Mouse (Mus musculus) lung, postnatal 36 days (tissue): ENCODE data around the gene Rin2.

Experiments used
- DNase-seq: peaks from one replicate; pipeline ENCODE4 v3.0.0; 2022; ENCODE audit warnings: mixed read lengths

Rin2 gene

GRCm38 (mm10) chr2:145793702-145794101 is 118.7 kb downstream of the Rin2 start:
- peak; percentile 32 for DNase-seq

GRCm38 (mm10) chr2:145794318-145794954 is 119.4 kb downstream of the Rin2 start:
- DNase-seq = peak; percentile 89

GRCm38 (mm10) chr2:145797851-145798250 is 122.8 kb downstream of the Rin2 start:
- peak; percentile 85 for DNase-seq

GRCm38 (mm10) chr2:145798954-145799353 is 123.9 kb downstream of the Rin2 start:
- DNase-seq = peak; percentile 83

GRCm38 (mm10) chr2:145801322-145802052 is 126.5 kb downstream of the Rin2 start:
- DNase-seq = peak; percentile 80

GRCm38 (mm10) chr2:145802626-145803025 is 127.6 kb downstream of the Rin2 start:
- DNase-seq = no peak

GRCm38 (mm10) chr2:145803822-145804342 is 128.9 kb downstream of the Rin2 start:
- DNase-seq = peak; percentile 60

- no peak for DNase-seq
These were observed 129.5 kb downstream of the Rin2 start for GRCm38 (mm10) chr2:145804524-145804923.

- no peak for DNase-seq
These were observed 132.3 kb downstream of the Rin2 start for GRCm38 (mm10) chr2:145807276-145807675.

- DNase-seq = no peak
These were observed 133.2 kb downstream of the Rin2 start for GRCm38 (mm10) chr2:145808251-145808650.

GRCm38 (mm10) chr2:145808667-145809066 is 133.7 kb downstream of the Rin2 start:
- no peak for DNase-seq

- peak; percentile 64 for DNase-seq
These were observed 135.7 kb downstream of the Rin2 start for GRCm38 (mm10) chr2:145810676-145811075.

GRCm38 (mm10) chr2:145812818-145813217 is 137.8 kb downstream of the Rin2 start:
- DNase-seq = no peak

- DNase-seq = no peak
These were observed 142.2 kb downstream of the Rin2 start for GRCm38 (mm10) chr2:145817195-145817594.

- DNase-seq = peak; percentile 84
These were observed 147.2 kb downstream of the Rin2 start for GRCm38 (mm10) chr2:145822013-145822782.

GRCm38 (mm10) chr2:145822783-145823729 is 148.0 kb downstream of the Rin2 start:
- DNase-seq = peak; percentile 71

GRCm38 (mm10) chr2:145824749-145825148 is 149.7 kb downstream of the Rin2 start:
- no peak for DNase-seq

- DNase-seq = peak; percentile 69
These were observed 150.2 kb downstream of the Rin2 start for GRCm38 (mm10) chr2:145825221-145825620.

- DNase-seq = no peak
These were observed 152.9 kb downstream of the Rin2 start for GRCm38 (mm10) chr2:145827930-145828329.

GRCm38 (mm10) chr2:145828603-145829002 is 153.6 kb downstream of the Rin2 start:
- DNase-seq = no peak

GRCm38 (mm10) chr2:145829231-145829630 is 154.2 kb downstream of the Rin2 start:
- DNase-seq = no peak

GRCm38 (mm10) chr2:145830417-145830816 is 155.4 kb downstream of the Rin2 start:
- DNase-seq = no peak
